Mouse (Mus musculus) splenic B cell, adult 2 months (primary cell): Measurements from ENCODE around the gene Lrmp.

Experiments
- DNase-seq: peaks from one replicate; pipeline ENCODE4 v3.0.0-alpha.2; 2011; ENCODE audit warnings: low read depth, low spot score
- H3K27me3 ChIP-seq: 2 replicates; pipeline ENCODE4 v1.6.1; 2012; ENCODE audit warnings: mild to moderate bottlenecking, low read length, moderate library complexity, mixed read lengths; ENCODE audit not compliant: control insufficient read depth, poor library complexity, insufficient read depth, severe bottlenecking
- H3K36me3 ChIP-seq: 2 replicates; pipeline ENCODE4 v1.6.1; 2012; ENCODE audit warnings: mild to moderate bottlenecking, low read length, moderate library complexity, mixed read lengths; ENCODE audit not compliant: control insufficient read depth, poor library complexity, insufficient read depth, severe bottlenecking

The Lrmp gene

DNA sequence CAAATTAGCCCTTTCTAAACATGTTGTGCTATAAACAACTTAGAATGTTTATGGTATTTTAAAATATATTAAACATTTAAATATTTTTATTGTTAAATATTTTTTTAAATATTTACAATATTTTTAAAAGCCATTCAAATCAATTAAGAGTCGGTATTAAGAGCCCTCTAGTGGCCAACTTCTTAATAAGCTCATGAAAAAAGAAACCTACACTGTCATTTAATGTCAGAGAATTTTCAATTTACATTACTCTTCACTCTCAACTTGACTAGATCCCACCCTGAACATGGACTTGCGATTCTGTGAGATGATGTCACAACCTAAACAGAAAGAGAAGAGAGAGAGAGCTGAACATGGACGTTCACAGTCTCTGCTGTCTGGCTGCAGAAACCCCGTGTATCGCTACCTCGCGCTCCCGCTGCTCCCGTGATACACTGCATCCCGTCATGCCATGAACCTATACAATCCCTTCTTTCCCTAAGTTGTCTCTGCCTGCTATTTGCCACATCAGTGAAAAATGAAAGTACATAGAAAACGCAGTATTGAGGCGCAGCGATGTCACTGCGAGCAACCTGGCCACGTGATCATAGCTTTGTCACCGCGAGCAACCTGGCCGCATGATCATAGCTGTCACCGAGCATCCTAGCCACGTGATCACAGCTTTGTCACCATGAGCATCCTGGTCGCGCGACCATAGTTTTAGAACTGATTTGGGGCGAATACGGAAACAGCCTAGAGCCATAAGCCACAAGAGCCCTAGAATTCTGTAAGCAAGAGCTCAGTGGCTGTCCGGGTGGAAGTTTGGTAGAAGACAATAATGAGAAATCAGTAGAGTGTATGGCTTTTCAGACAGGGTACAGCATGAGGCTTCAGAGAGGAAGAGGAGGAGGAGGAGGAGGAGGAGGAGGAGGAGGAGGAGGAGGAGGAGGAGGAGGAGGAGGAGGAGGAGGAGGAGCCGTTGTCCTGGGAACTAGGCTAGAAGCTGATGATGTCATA is 71.9 kb downstream of the Lrmp start:
- peak; percentile 86 for DNase-seq
- Histone ChIP-seq H3K36me3 (no peaks in the 10 kb centered on the region), H3K27me3 (no peaks in the 10 kb centered on the region)

GRCm38 (mm10) chr6:145193038-145193437 is 77.6 kb downstream of the Lrmp start:
- H3K27me3 ChIP-seq, result no peaks in the 10 kb centered on the region

DNA sequence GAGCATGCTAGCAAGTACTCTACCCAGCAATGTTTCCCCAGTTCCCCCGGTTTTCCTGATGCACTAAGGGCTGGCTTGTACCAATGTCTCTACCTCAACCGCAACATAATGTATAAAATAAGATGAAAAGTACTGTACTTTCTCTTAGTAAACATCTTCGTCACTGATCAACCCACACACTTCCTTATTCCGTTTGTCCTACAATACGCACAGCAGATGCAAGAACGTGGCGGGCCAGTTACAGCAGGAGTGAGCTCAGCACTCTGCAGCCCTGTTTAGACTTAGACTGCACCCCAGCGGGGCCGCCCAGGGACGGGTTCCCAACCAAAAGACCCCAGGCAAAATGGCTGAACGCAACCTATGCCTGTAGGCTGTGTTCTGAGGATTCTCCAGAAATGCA is 78.0 kb downstream of the Lrmp start:
- no peaks in the 10 kb centered on the region for H3K36me3 ChIP-seq
- peak; percentile 51 for DNase-seq
- H3K27me3 ChIP-seq, result no peaks in the 10 kb centered on the region

More at GRCm38 (mm10) chr6:145193038-145193437, 77.6 kb downstream of the Lrmp start:
- no peak for DNase-seq
- no peaks in the 10 kb centered on the region for H3K36me3 ChIP-seq

- Histone ChIP-seq H3K27me3 (no peaks in the 10 kb centered on the region), H3K36me3 (no peaks in the 10 kb centered on the region)
- DNase-seq, result no peak
These were observed 82.7 kb downstream of the Lrmp start for GRCm38 (mm10) chr6:145197949-145198686.

GRCm38 (mm10) chr6:145202432-145203125 is 87.1 kb downstream of the Lrmp start:
- Histone ChIP-seq H3K36me3 (no peaks in the 10 kb centered on the region), H3K27me3 (no peaks in the 10 kb centered on the region)
- no peak for DNase-seq

- H3K27me3 ChIP-seq, result no peaks in the 10 kb centered on the region
- no peak for DNase-seq
- H3K36me3 ChIP-seq, result no peaks in the 10 kb centered on the region
These were observed 89.0 kb downstream of the Lrmp start for GRCm38 (mm10) chr6:145204440-145204839.

GRCm38 (mm10) chr6:145205142-145205541 is 89.7 kb downstream of the Lrmp start:
- H3K36me3 ChIP-seq, result no peaks in the 10 kb centered on the region
- H3K27me3 ChIP-seq, result no peaks in the 10 kb centered on the region
- DNase-seq, result no peak

GRCm38 (mm10) chr6:145210056-145210680 is 94.7 kb downstream of the Lrmp start:
- Histone ChIP-seq H3K27me3 (no peaks in the 10 kb centered on the region), H3K36me3 (no peaks in the 10 kb centered on the region)
- no peak for DNase-seq

- peak; percentile 100 for DNase-seq
These were observed 95.4 kb downstream of the Lrmp start, which contains the start of the genes Casc1 and Etfrf1 for GRCm38 (mm10) chr6:145210816-145211338. Gene Casc1 (minus strand): TSS chr6:145211005. Gene Etfrf1 (plus strand): TSS chr6:145211134.

DNA sequence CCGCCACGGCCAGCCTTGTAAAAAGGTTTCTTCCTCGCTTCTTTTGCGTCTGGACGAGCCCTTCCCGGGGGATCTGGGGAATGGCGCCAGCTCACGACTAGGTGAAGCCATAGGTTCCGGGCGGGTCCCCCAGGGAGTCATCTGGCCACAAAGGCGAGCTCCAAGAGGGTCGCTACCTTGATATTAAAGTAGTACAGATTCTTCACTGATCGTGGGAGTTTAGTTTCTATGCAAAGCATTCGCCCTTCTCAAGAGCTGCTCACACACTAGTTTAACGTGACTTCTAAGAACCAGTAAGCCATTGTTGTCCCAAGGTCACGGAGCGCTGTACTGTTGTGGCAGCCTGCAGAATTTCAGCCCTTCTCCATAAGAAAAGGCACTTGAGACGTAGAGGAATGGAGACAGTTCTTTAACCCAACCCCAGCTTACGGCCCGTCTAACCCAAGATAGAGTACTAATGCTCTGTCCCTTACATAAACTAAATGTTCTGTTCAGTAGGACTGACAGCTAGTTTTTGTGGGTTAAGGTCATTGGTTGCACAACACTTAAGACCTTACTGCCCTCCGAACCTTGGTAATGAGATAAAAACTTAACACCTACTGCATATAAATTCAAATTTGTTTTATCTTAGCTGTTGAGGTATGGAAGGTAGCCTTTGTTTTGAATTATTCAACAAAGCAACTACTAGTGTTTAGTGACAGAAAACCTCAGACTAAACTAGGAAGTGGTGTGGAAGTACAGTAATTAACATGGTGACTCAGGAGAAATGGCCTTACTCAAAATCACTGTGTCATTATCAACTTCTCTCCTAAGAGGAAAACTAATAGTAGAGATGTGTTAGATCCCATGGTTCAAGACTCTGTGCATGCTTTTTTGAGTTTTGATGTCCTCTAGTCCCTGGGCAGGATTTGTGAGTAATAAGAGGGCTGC is 96.2 kb downstream of the Lrmp start:
- DNase-seq, result peak; percentile 49
- no peaks in the 10 kb centered on the region for H3K36me3 ChIP-seq
- no peaks in the 10 kb centered on the region for H3K27me3 ChIP-seq

More at GRCm38 (mm10) chr6:145210816-145211338, 95.4 kb downstream of the Lrmp start, which contains the start of the genes Casc1 and Etfrf1:
- H3K27me3 ChIP-seq, result no peaks in the 10 kb centered on the region
- H3K36me3 ChIP-seq, result no peaks in the 10 kb centered on the region

DNA sequence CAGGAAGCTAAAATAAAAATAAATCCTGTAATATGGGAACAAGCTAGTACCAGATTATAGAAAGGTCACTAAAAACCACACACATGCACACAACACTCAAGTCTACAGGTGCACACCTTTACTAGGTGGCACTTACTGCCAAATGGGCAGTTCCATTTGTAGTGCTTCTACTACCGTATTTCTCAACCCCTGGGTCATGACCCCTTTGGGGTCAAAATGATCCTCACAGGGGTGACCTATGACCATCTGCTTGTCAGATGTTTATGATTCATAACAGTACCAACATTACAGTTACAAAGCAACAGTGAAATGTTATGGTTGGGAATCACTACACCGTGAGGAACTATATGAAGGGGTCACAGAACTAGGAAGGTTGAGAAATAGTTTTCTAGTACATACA is 98.5 kb downstream of the Lrmp start:
- H3K36me3 ChIP-seq, result peaks cover 5% of the 10 kb centered on the region; the same call in 1 of the 2 replicates
- DNase-seq, result no peak
- H3K27me3 ChIP-seq, result no peaks in the 10 kb centered on the region

GRCm38 (mm10) chr6:145215826-145216225 is 100.4 kb downstream of the Lrmp start:
- no peak for DNase-seq
- Histone ChIP-seq H3K27me3 (no peaks in the 10 kb centered on the region), H3K36me3 (peaks cover 12% of the 10 kb centered on the region; the same call in 1 of the 2 replicates)

- Histone ChIP-seq H3K36me3 (peaks cover 13% of the 10 kb centered on the region; the same call in 1 of the 2 replicates), H3K27me3 (no peaks in the 10 kb centered on the region)
- DNase-seq, result no peak
These were observed 108.8 kb downstream of the Lrmp start for GRCm38 (mm10) chr6:145224246-145224645.
